Mouse (Mus musculus): ENCODE measurements around the gene Hist1h4i.

DNA sequence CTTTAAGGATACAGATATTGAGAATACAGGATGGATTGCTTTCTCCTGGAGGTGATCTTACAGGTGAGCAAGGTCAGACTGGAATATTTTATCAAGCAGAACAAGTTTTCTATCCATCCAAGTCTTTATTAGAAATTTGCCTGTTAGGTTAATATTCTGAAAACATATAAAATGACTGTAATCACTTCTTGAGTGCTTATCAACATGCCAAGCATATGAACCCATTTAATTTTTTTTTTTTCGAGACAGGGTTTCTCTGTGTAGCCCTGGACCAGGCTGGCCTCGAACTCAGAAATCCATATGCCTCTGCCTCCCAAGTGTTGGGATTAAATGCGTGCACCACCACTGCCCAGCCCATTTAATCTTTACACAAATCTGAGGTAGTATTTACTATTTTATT, 4.2 kb downstream of the Hist1h4i start:
- TF ChIP-seq CTCF (IDR thresholded peaks at IDR 0.05; ENCODE audit: control insufficient read depth, insufficient read depth, insufficient read length) (no peak), MAX (IDR thresholded peaks at IDR 0.05) (no peak), FOSL1 (IDR thresholded peaks at IDR 0.05; ENCODE audit: insufficient read depth, low read length, poor library complexity, severe bottlenecking) (no peak), USF1 (IDR thresholded peaks at IDR 0.05; ENCODE audit: low read depth) (no peak), MYOD1 (IDR thresholded peaks at IDR 0.05; ENCODE audit: control insufficient read depth, insufficient read length, low read depth) (no peak), CEBPB (IDR thresholded peaks at IDR 0.05; ENCODE audit: low read depth) (no peak)

All from C2C12 (cell line).